Mouse (Mus musculus) hematopoietic stem cell, adult 5-6 weeks (primary cell): ENCODE measurements around the gene Txk. TPM values are rescaled to one million over a fixed set of nuclear protein-coding genes. Genes with fewer than 3 reads are reported as not detected.
A peak's percentile ranks its signal among the peaks of the same experiment; 100 is the strongest.

Experiments
- ATAC-seq, 2 experiments: fragments of 125-278 bp in 1 of 2; replicated peaks in 1 of 2; 2 replicates each; pipeline ENCODE4 v1.8.0; 2016 to 2017; ENCODE audit warnings: inconsistent platforms in 2 of 2, mild to moderate bottlenecking in 2 of 2, moderate number of reproducible peaks in 2 of 2, low read depth in 1 of 2, moderate TSS enrichment in 1 of 2; ENCODE audit not compliant: low FRiP score in 2 of 2, poor library complexity in 2 of 2, severe bottlenecking in 2 of 2, insufficient read depth in 1 of 2, low TSS enrichment in 1 of 2
- total RNA-seq: library from RNA; stranded (forward); fragments of 172-1452, 232-1000 nt; gene quantifications from 2 replicates; pipeline ENCODE4 v1.2.3, GENCODE M21; 2017

Gene Txk
- total RNA-seq, 1 experiment from 2014 or later: 1.9 TPM

GRCm38 (mm10) chr5:72661051-72661781 is 91.4 kb downstream of the Txk start:
- no peak for ATAC-seq

- ATAC-seq: no peak
Measured at GRCm38 (mm10) chr5:72658375-72658774, 94.2 kb downstream of the Txk start.

GRCm38 (mm10) chr5:72656270-72656791 is 96.2 kb downstream of the Txk start:
- no peak for ATAC-seq

- ATAC-seq: no peak
Measured at GRCm38 (mm10) chr5:72653068-72653674, 99.4 kb downstream of the Txk start.

GRCm38 (mm10) chr5:72648987-72649735 is 103.4 kb downstream of the Txk start:
- no peak for ATAC-seq

- peak; percentile 17 to 35; a peak in 3 of 4 replicates for ATAC-seq
Measured at GRCm38 (mm10) chr5:72647958-72648595, 104.5 kb downstream of the Txk start.

- peak; percentile 98 for ATAC-seq
Measured at GRCm38 (mm10) chr5:72647418-72647907, 105.1 kb downstream of the Txk start, which contains the start of gene Nipal1. Gene Nipal1, plus strand, starts transcription at chr5:72647795.

GRCm38 (mm10) chr5:72646996-72647395 is 105.6 kb downstream of the Txk start:
- ATAC-seq: no peak

- peak in 1 of 2 experiments; percentile 20; a peak in 1 of 4 replicates for ATAC-seq
Measured at GRCm38 (mm10) chr5:72646131-72646530, 106.4 kb downstream of the Txk start.

Other genes starting within 250 kb of the Txk start
- gene Corin, start 248.3 kb downstream of the Txk start, total RNA-seq: not detected in 2 replicates
- 19.1 and 20.0 TPM in 2 replicates for gene Nfxl1, start 193.1 kb downstream of the Txk start, total RNA-seq
- gene Zar1, start 171.5 kb downstream of the Txk start, total RNA-seq: not detected in 2 replicates
- gene Gm5868, start 165.2 kb downstream of the Txk start, total RNA-seq: not detected in 2 replicates
- 0.05 and 0.13 TPM in 2 replicates for gene Cnga1, start 108.5 kb downstream of the Txk start, total RNA-seq
- 0.20 TPM in 1 of 2 replicates, not detected in the other for gene Nipal1, start 105.0 kb downstream of the Txk start, total RNA-seq
- 38.2 and 47.7 TPM in 2 replicates for gene Tec, start 115.7 kb upstream of the Txk start, total RNA-seq
- 40.2 and 51.7 TPM in 2 replicates for gene Slain2, start 161.5 kb upstream of the Txk start, total RNA-seq
- not detected in 2 replicates for gene Gm10135, start 221.9 kb upstream of the Txk start, total RNA-seq